Mouse (Mus musculus) megakaryocyte, embryonic 14.5 days (primary cell): Measurements from ENCODE around the gene Jakmip3.

ENCODE experiments used
- FLI1 ChIP-seq: IDR thresholded peaks from 2 replicates; pipeline ENCODE4 v1.6.1; 2012; ENCODE audit warnings: low read length, inconsistent platforms, mixed read lengths
- GATA1 ChIP-seq: IDR thresholded peaks from 3 replicates; pipeline ENCODE4 v1.6.1; 2012; ENCODE audit warnings: mixed read lengths, low read length, inconsistent platforms, borderline replicate concordance

- TF ChIP-seq GATA1 (no peak), FLI1 (no peak)
Observed at GRCm38 (mm10) chr7:139086195-139087158, 145.9 kb downstream of the Jakmip3 start.
